Mouse (Mus musculus) forebrain, embryonic 10.5 days (tissue): ENCODE data around the gene Dmkn. TPM values are rescaled to one million over a fixed set of nuclear protein-coding genes. Genes with fewer than 3 reads are reported as not detected.
A peak's percentile ranks its signal among the peaks of the same experiment; 100 is the strongest.
"Not testable (repeated sequence)": the region's sequence is repeated elsewhere in the genome, so short reads cannot be mapped to it uniquely, and the experiment has no call there.

Experiments used
- DNase-seq: peaks from one replicate; pipeline ENCODE4 v3.0.0-alpha.2; 2017; ENCODE audit warnings: low spot score; ENCODE audit errors: extremely low spot score
- H3K27ac ChIP-seq: fragments of 300-500 bp; sonication (generic); 2 replicates; pipeline ENCODE4 v1.5.1; 2016; ENCODE audit warnings: mild to moderate bottlenecking
- H3K27me3 ChIP-seq: fragments of 300-500 bp; sonication (generic); 2 replicates; pipeline ENCODE4 v1.6.1; 2016; ENCODE audit warnings: mild to moderate bottlenecking; ENCODE audit not compliant: poor library complexity, severe bottlenecking
- H3K36me3 ChIP-seq: fragments of 300-500 bp; sonication (generic); replicated peaks from 2 replicates; pipeline ENCODE4 v1.6.1; 2016; ENCODE audit warnings: mild to moderate bottlenecking, moderate library complexity
- H3K4me1 ChIP-seq: fragments of 300-500 bp; sonication (generic); 2 replicates; pipeline ENCODE4 v1.6.1; 2016
- H3K4me3 ChIP-seq: fragments of 300-500 bp; sonication (generic); 2 replicates; pipeline ENCODE4 v1.5.1; 2016; ENCODE audit warnings: mild to moderate bottlenecking, moderate library complexity
- H3K9me3 ChIP-seq: fragments of 300-500 bp; sonication (generic); 2 replicates; pipeline ENCODE4 v1.6.1; 2016; ENCODE audit warnings: mild to moderate bottlenecking, moderate library complexity
- WGBS: fragments of 180-500 bp; shearing (Covaris S2); methylation state at CpG from one replicate; pipeline ENCODE4 v1.1.7; 2016; 5-methylcytosine and 5-hydroxymethylcytosine counted together
- polyA plus RNA-seq: library from polyadenylated mRNA; unstranded; fragments of >200 nt; fragmentation: Nextera tagmentation; extraction: Ambion mirVana; gene quantifications from 2 replicates; pipeline ENCODE4 v1.2.1, GENCODE M21; 2016

Gene Dmkn
- polyA plus RNA-seq, 1 experiment from 2014 or later = not detected

GRCm38 (mm10) chr7:30804026-30804715, 40.6 kb downstream of the Dmkn start:
- Histone ChIP-seq H3K4me1 (no peaks in the 10 kb centered on the region), H3K27ac (no peak overlapping the region), H3K9me3 (peaks cover 15% of the 10 kb centered on the region), H3K27me3 (no peaks in the 10 kb centered on the region), H3K4me3 (no peak overlapping the region), H3K36me3 (no peaks in the 10 kb centered on the region)
- 91% methylated on average over 9 of the region's 9 CpGs for WGBS
- DNase-seq = no peak

GRCm38 (mm10) chr7:30805924-30806323, 42.4 kb downstream of the Dmkn start:
- no peaks in the 10 kb centered on the region for H3K36me3 ChIP-seq
- no peak for DNase-seq
- no peak overlapping the region for H3K4me3 ChIP-seq
- WGBS = 43% methylated on average over 6 of the region's 6 CpGs
- no peaks in the 10 kb centered on the region for H3K27me3 ChIP-seq
- H3K9me3 ChIP-seq = peaks cover 3% of the 10 kb centered on the region; the same call in 1 of the 2 replicates
- H3K4me1 ChIP-seq = no peaks in the 10 kb centered on the region
- H3K27ac ChIP-seq = no peak overlapping the region

- Histone ChIP-seq H3K4me1 (peaks cover 6% of the 10 kb centered on the region; the same call in 1 of the 2 replicates), H3K27ac (no peak overlapping the region), H3K36me3 (no peaks in the 10 kb centered on the region), H3K4me3 (no peak overlapping the region), H3K27me3 (no peaks in the 10 kb centered on the region), H3K9me3 (no peaks in the 10 kb centered on the region)
- DNase-seq = no peak
- WGBS = 56% methylated on average over 6 of the region's 6 CpGs
Measured at GRCm38 (mm10) chr7:30810319-30810718, 46.8 kb downstream of the Dmkn start.

- Histone ChIP-seq H3K4me1 (peaks cover 6% of the 10 kb centered on the region; the same call in 1 of the 2 replicates), H3K27ac (0 out of 2 replicates have a peak overlapping the region, but pooled peaks have one; percentile 8), H3K36me3 (no peaks in the 10 kb centered on the region), H3K27me3 (no peaks in the 10 kb centered on the region), H3K9me3 (no peaks in the 10 kb centered on the region), H3K4me3 (no peak overlapping the region)
- WGBS = 74% methylated on average over 9 of the region's 9 CpGs
- no peak for DNase-seq
Measured at GRCm38 (mm10) chr7:30811757-30812290, 48.3 kb downstream of the Dmkn start.

- Histone ChIP-seq H3K9me3 (no peaks in the 10 kb centered on the region), H3K27ac (0 out of 2 replicates have a peak overlapping the region, but pooled peaks have one; percentile 8), H3K36me3 (no peaks in the 10 kb centered on the region), H3K4me1 (peaks cover 6% of the 10 kb centered on the region; the same call in 1 of the 2 replicates), H3K27me3 (no peaks in the 10 kb centered on the region), H3K4me3 (no peak overlapping the region)
- 84% methylated on average over 6 of the region's 6 CpGs for WGBS
- DNase-seq = no peak
Measured at GRCm38 (mm10) chr7:30812291-30812807, 48.8 kb downstream of the Dmkn start.

GRCm38 (mm10) chr7:30820131-30820530, 56.6 kb downstream of the Dmkn start:
- DNase-seq = no peak
- H3K9me3 ChIP-seq = no peaks in the 10 kb centered on the region
- H3K36me3 ChIP-seq = no peaks in the 10 kb centered on the region
- H3K27me3 ChIP-seq = no peaks in the 10 kb centered on the region
- H3K4me1 ChIP-seq = no peaks in the 10 kb centered on the region
- no peak overlapping the region for H3K27ac ChIP-seq
- WGBS = 78% methylated on average over 6 of the region's 6 CpGs
- H3K4me3 ChIP-seq = no peak overlapping the region

GRCm38 (mm10) chr7:30820854-30821445, 57.4 kb downstream of the Dmkn start:
- DNase-seq = no peak
- Histone ChIP-seq H3K36me3 (no peaks in the 10 kb centered on the region), H3K4me3 (no peak overlapping the region), H3K27ac (no peak overlapping the region), H3K9me3 (no peaks in the 10 kb centered on the region), H3K4me1 (no peaks in the 10 kb centered on the region), H3K27me3 (no peaks in the 10 kb centered on the region)
- WGBS = 77% methylated on average over 7 of the region's 7 CpGs

GRCm38 (mm10) chr7:30821532-30821931, 58.0 kb downstream of the Dmkn start:
- H3K4me1 ChIP-seq = no peaks in the 10 kb centered on the region
- H3K36me3 ChIP-seq = no peaks in the 10 kb centered on the region
- DNase-seq = no peak
- 81% methylated on average over 5 of the region's 5 CpGs for WGBS
- no peaks in the 10 kb centered on the region for H3K27me3 ChIP-seq
- no peak overlapping the region for H3K4me3 ChIP-seq
- no peaks in the 10 kb centered on the region for H3K9me3 ChIP-seq
- no peak overlapping the region for H3K27ac ChIP-seq

- no peak for DNase-seq
- no peak within 1 kb of the TSS for H3K27ac ChIP-seq
- H3K36me3 ChIP-seq = no peaks in the 10 kb centered on the region
- H3K4me3 ChIP-seq = no peak within 1 kb of the TSS
- no peaks in the 10 kb centered on the region for H3K9me3 ChIP-seq
- H3K27me3 ChIP-seq = no peaks in the 10 kb centered on the region
- WGBS = 92% methylated on average over 18 of the region's 18 CpGs
- H3K4me1 ChIP-seq = no peaks in the 10 kb centered on the region
Measured at GRCm38 (mm10) chr7:30823675-30824074, 60.1 kb downstream of the Dmkn start, which contains the start of gene Ffar2. Ffar2 (minus strand) TSS chr7:30823775.

GRCm38 (mm10) chr7:30824306-30824705, 60.8 kb downstream of the Dmkn start:
- Histone ChIP-seq H3K27me3 (no peaks in the 10 kb centered on the region), H3K27ac (no peak overlapping the region), H3K4me1 (no peaks in the 10 kb centered on the region), H3K4me3 (no peak overlapping the region), H3K36me3 (no peaks in the 10 kb centered on the region), H3K9me3 (no peaks in the 10 kb centered on the region)
- DNase-seq = no peak
- 96% methylated on average over 3 of the region's 3 CpGs for WGBS

- WGBS = 92% methylated on average over 10 of the region's 10 CpGs
Measured at GRCm38 (mm10) chr7:30826660-30827059, 63.1 kb downstream of the Dmkn start.

GRCm38 (mm10) chr7:30828871-30829270, 65.3 kb downstream of the Dmkn start:
- H3K9me3 ChIP-seq, H3K36me3 ChIP-seq, H3K4me1 ChIP-seq, DNase-seq, H3K27ac ChIP-seq, H3K4me3 ChIP-seq, H3K27me3 ChIP-seq: not testable (repeated sequence)

More at GRCm38 (mm10) chr7:30826660-30827059, 63.1 kb downstream of the Dmkn start:
- Histone ChIP-seq H3K27me3 (no peaks in the 10 kb centered on the region), H3K27ac (no peak overlapping the region), H3K9me3 (no peaks in the 10 kb centered on the region), H3K4me1 (no peaks in the 10 kb centered on the region), H3K36me3 (no peaks in the 10 kb centered on the region), H3K4me3 (no peak overlapping the region)
- no peak for DNase-seq

GRCm38 (mm10) chr7:30829428-30829827, 65.9 kb downstream of the Dmkn start:
- H3K4me3 ChIP-seq = no peak overlapping the region
- H3K9me3 ChIP-seq = peaks cover 4% of the 10 kb centered on the region; the same call in 1 of the 2 replicates
- H3K27ac ChIP-seq = no peak overlapping the region
- 71% methylated on average over 3 of the region's 3 CpGs for WGBS
- no peak for DNase-seq
- no peaks in the 10 kb centered on the region for H3K27me3 ChIP-seq
- H3K4me1 ChIP-seq = no peaks in the 10 kb centered on the region
- H3K36me3 ChIP-seq = no peaks in the 10 kb centered on the region
